Mouse (Mus musculus): ENCODE measurements around the gene Ncln. TPM values are rescaled to one million over a fixed set of nuclear protein-coding genes. Genes with fewer than 3 reads are reported as not detected.
"Not testable (repeated sequence)": the region's sequence is repeated elsewhere in the genome, so short reads cannot be mapped to it uniquely, and the experiment has no call there.

Ncln gene
- polyA plus RNA-seq, 1 experiment from 2014 or later = 44.5 TPM

GRCm38 (mm10) chr10:81454106-81454505, 42.1 kb downstream of the Ncln start:
- no peak overlapping the region for H3K9ac ChIP-seq (ENCODE audit: low read length)
- H3K27me3 ChIP-seq (ENCODE audit: control insufficient read depth, insufficient read depth, low read length) = peaks cover 45% of the 10 kb centered on the region
- no peak overlapping the region for H3K27ac ChIP-seq (ENCODE audit: low read depth, low read length)
- H3K9me3 ChIP-seq (ENCODE audit: control insufficient read depth, low read length) = no peaks in the 10 kb centered on the region
- no peaks in the 10 kb centered on the region for H3K4me1 ChIP-seq (ENCODE audit: control insufficient read depth, insufficient read depth, low read length)
- H3K4me3 ChIP-seq (ENCODE audit: low read depth, low read length) = no peak overlapping the region
- no peaks in the 10 kb centered on the region for H3K36me3 ChIP-seq (ENCODE audit: control insufficient read depth, insufficient read depth, low read length)
- 69% methylated on average over 2 of the region's 2 CpGs for WGBS
- no peak overlapping the region for H3K4me2 ChIP-seq
- ATAC-seq (ENCODE audit: low FRiP score) (no peak), DNase-seq (ENCODE audit: low spot score, missing footprints) (peak; percentile 82)

GRCm38 (mm10) chr10:81452947-81453288, 43.3 kb downstream of the Ncln start:
- ATAC-seq (ENCODE audit: low FRiP score) (no peak), DNase-seq (ENCODE audit: low spot score, missing footprints) (peak; percentile 86)
- no peaks in the 10 kb centered on the region for H3K9me3 ChIP-seq (ENCODE audit: control insufficient read depth, low read length)
- no peak overlapping the region for H3K4me2 ChIP-seq
- H3K27me3 ChIP-seq (ENCODE audit: control insufficient read depth, insufficient read depth, low read length) = peaks cover 41% of the 10 kb centered on the region
- no peak overlapping the region for H3K9ac ChIP-seq (ENCODE audit: low read length)
- no peaks in the 10 kb centered on the region for H3K4me1 ChIP-seq (ENCODE audit: control insufficient read depth, insufficient read depth, low read length)
- no peak overlapping the region for H3K27ac ChIP-seq (ENCODE audit: low read depth, low read length)
- H3K36me3 ChIP-seq (ENCODE audit: control insufficient read depth, insufficient read depth, low read length) = no peaks in the 10 kb centered on the region
- 4% methylated on average over 14 of the region's 14 CpGs for WGBS
- H3K4me3 ChIP-seq (ENCODE audit: low read depth, low read length) = no peak overlapping the region

GRCm38 (mm10) chr10:81452237-81452946, 43.8 kb downstream of the Ncln start:
- ATAC-seq (ENCODE audit: low FRiP score) = no peak
- 9% methylated on average over 36 of the region's 36 CpGs for WGBS

GRCm38 (mm10) chr10:81451365-81451745, 44.8 kb downstream of the Ncln start:
- ATAC-seq (ENCODE audit: low FRiP score) = no peak
- Histone ChIP-seq H3K27ac (ENCODE audit: low read depth, low read length) (no peak overlapping the region), H3K9me3 (ENCODE audit: control insufficient read depth, low read length) (no peaks in the 10 kb centered on the region), H3K9ac (ENCODE audit: low read length) (no peak overlapping the region), H3K27me3 (ENCODE audit: control insufficient read depth, insufficient read depth, low read length) (peaks cover 41% of the 10 kb centered on the region), H3K4me2 (no peak overlapping the region), H3K4me1 (ENCODE audit: control insufficient read depth, insufficient read depth, low read length) (no peaks in the 10 kb centered on the region), H3K36me3 (ENCODE audit: control insufficient read depth, insufficient read depth, low read length) (no peaks in the 10 kb centered on the region), H3K4me3 (ENCODE audit: low read depth, low read length) (no peak overlapping the region)
- WGBS = 74% methylated on average over 6 of the region's 6 CpGs
- DNase-seq (ENCODE audit: low spot score, missing footprints) = peak; percentile 82

More at GRCm38 (mm10) chr10:81452237-81452946, 43.8 kb downstream of the Ncln start:
- Histone ChIP-seq H3K4me1 (ENCODE audit: control insufficient read depth, insufficient read depth, low read length) (no peaks in the 10 kb centered on the region), H3K9ac (ENCODE audit: low read length) (no peak overlapping the region), H3K27ac (ENCODE audit: low read depth, low read length) (no peak overlapping the region), H3K27me3 (ENCODE audit: control insufficient read depth, insufficient read depth, low read length) (peaks cover 41% of the 10 kb centered on the region), H3K36me3 (ENCODE audit: control insufficient read depth, insufficient read depth, low read length) (no peaks in the 10 kb centered on the region), H3K4me3 (ENCODE audit: low read depth, low read length) (no peak overlapping the region), H3K9me3 (ENCODE audit: control insufficient read depth, low read length) (no peaks in the 10 kb centered on the region), H3K4me2 (no peak overlapping the region)
- DNase-seq (ENCODE audit: low spot score, missing footprints) = peak; percentile 83

- peak; percentile 28 for DNase-seq (ENCODE audit: low spot score, missing footprints)
- H3K4me3 ChIP-seq (ENCODE audit: low read depth, low read length) = no peak overlapping the region
- no peaks in the 10 kb centered on the region for H3K4me1 ChIP-seq (ENCODE audit: control insufficient read depth, insufficient read depth, low read length)
- H3K27ac ChIP-seq (ENCODE audit: low read depth, low read length) = no peak overlapping the region
- no peaks in the 10 kb centered on the region for H3K36me3 ChIP-seq (ENCODE audit: control insufficient read depth, insufficient read depth, low read length)
- H3K9ac ChIP-seq (ENCODE audit: low read length) = no peak overlapping the region
- 0 out of 2 replicates have a peak, but pooled peaks have one; percentile 12 for ATAC-seq (ENCODE audit: low FRiP score)
- no peaks in the 10 kb centered on the region for H3K9me3 ChIP-seq (ENCODE audit: control insufficient read depth, low read length)
- H3K27me3 ChIP-seq (ENCODE audit: control insufficient read depth, insufficient read depth, low read length) = peaks cover 41% of the 10 kb centered on the region
- no peak overlapping the region for H3K4me2 ChIP-seq
- WGBS = 63% methylated on average over 9 of the region's 9 CpGs
Measured at GRCm38 (mm10) chr10:81450641-81451364, 45.4 kb downstream of the Ncln start.

- Histone ChIP-seq H3K36me3 (ENCODE audit: control insufficient read depth, insufficient read depth, low read length) (no peaks in the 10 kb centered on the region), H3K4me3 (ENCODE audit: low read depth, low read length) (no peak overlapping the region), H3K27me3 (ENCODE audit: control insufficient read depth, insufficient read depth, low read length) (peaks cover 41% of the 10 kb centered on the region), H3K27ac (ENCODE audit: low read depth, low read length) (no peak overlapping the region), H3K9me3 (ENCODE audit: control insufficient read depth, low read length) (no peaks in the 10 kb centered on the region), H3K9ac (ENCODE audit: low read length) (no peak overlapping the region), H3K4me2 (no peak overlapping the region), H3K4me1 (ENCODE audit: control insufficient read depth, insufficient read depth, low read length) (no peaks in the 10 kb centered on the region)
- 2% methylated on average over 7 of the region's 7 CpGs for WGBS
- ATAC-seq (ENCODE audit: low FRiP score) = peak; percentile 74; the same call in 1 of the 2 replicates
- peak; percentile 98 for DNase-seq (ENCODE audit: low spot score, missing footprints)
Measured at GRCm38 (mm10) chr10:81450140-81450539, 46.1 kb downstream of the Ncln start.

GRCm38 (mm10) chr10:81445516-81445915, 50.7 kb downstream of the Ncln start:
- 29% methylated on average over 2 of the region's 2 CpGs for WGBS
- not testable (repeated sequence) for H3K4me3 ChIP-seq (ENCODE audit: low read depth, low read length); H3K4me2 ChIP-seq; H3K27me3 ChIP-seq (ENCODE audit: control insufficient read depth, insufficient read depth, low read length); H3K4me1 ChIP-seq (ENCODE audit: control insufficient read depth, insufficient read depth, low read length); H3K27ac ChIP-seq (ENCODE audit: low read depth, low read length); H3K9me3 ChIP-seq (ENCODE audit: control insufficient read depth, low read length); H3K9ac ChIP-seq (ENCODE audit: low read length); ATAC-seq (ENCODE audit: low FRiP score); H3K36me3 ChIP-seq (ENCODE audit: control insufficient read depth, insufficient read depth, low read length)
- DNase-seq (ENCODE audit: low spot score, missing footprints) = peak; percentile 57

- Histone ChIP-seq H3K4me1 (ENCODE audit: control insufficient read depth, insufficient read depth, low read length) (no peaks in the 10 kb centered on the region), H3K4me3 (ENCODE audit: low read depth, low read length) (no peak overlapping the region), H3K27ac (ENCODE audit: low read depth, low read length) (no peak overlapping the region), H3K9ac (ENCODE audit: low read length) (no peak overlapping the region), H3K36me3 (ENCODE audit: control insufficient read depth, insufficient read depth, low read length) (no peaks in the 10 kb centered on the region), H3K27me3 (ENCODE audit: control insufficient read depth, insufficient read depth, low read length) (no peaks in the 10 kb centered on the region), H3K9me3 (ENCODE audit: control insufficient read depth, low read length) (no peaks in the 10 kb centered on the region), H3K4me2 (no peak overlapping the region)
- peak; percentile 64 for DNase-seq (ENCODE audit: low spot score, missing footprints)
- ATAC-seq (ENCODE audit: low FRiP score) = no peak
Measured at GRCm38 (mm10) chr10:81441019-81441418, 55.2 kb downstream of the Ncln start.
